Mouse (Mus musculus) WW6 (cell line): Measurements from ENCODE around the gene Fbxo8.
A peak's percentile ranks its signal among the peaks of the same experiment; 100 is the strongest.

Experiments used
- DNase-seq: peaks from one replicate; pipeline ENCODE4 v3.0.0-alpha.2; 2013; ENCODE audit warnings: low read depth, low spot score

Gene Fbxo8

DNA sequence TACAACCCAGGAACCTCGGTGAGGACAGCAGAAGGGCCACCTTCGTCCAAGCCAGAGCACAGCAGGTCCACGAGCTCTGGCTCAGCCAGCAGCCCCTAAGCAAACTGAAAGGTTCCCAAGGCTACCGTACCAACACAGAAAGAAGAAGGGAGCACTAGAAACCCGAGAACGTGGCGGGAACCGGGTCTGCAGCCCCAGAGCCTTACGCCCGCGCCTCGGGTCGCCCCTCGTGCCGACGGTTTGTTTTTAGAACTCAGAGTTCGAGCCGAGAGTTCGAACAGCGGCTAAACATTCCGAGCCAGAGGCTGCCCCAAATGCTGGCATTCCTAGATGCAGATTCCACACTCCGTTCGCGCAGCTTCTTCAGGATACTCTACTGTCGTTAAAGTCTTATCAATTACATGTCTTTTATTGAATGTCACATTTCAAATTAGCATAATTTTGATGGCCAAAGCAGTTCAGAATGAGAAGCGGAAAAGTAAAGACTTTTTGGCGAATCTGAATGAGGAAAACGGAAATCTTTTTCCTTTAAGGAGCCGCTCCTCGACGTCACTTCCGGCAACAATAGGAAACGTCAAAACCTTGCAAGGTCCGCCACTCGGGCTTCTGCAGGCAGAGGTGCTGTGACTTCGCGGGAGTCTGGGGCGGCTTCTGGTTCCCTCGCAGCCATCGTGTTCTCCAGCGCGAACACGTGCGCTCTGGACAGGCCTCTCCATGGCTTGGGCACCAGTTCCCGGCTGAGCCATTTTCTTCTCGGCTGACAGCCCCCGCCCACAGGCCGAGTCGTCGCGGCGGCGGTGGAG, at the start of gene Fbxo8, which contains the start of gene Cep44:
Gene Fbxo8 (plus strand): TSS at position 533 of the 803 bp plus-strand sequence.
Gene Cep44 (minus strand): TSS at position 490 of the 803 bp plus-strand sequence.
- peak; percentile 69 for DNase-seq

DNA sequence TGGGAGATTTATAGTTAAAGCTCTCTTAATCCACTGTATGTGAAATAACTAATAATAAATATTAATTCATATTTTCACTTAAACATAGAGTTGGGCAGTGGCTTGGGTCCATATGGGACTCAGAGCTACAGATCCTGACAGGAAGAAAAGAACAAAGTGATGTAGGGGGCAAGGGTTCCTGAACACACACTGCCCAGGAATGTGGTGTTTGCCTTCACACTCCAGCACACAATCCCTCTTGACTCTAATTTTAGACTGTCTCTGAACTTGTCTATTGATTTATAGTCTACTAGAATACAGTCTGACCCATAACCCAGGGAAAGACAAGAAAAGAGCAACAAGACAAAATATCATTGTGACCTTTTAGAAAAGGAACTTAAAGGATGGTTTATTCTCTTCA, 49.0 kb upstream of the Fbxo8 start:
- DNase-seq = no peak

DNA sequence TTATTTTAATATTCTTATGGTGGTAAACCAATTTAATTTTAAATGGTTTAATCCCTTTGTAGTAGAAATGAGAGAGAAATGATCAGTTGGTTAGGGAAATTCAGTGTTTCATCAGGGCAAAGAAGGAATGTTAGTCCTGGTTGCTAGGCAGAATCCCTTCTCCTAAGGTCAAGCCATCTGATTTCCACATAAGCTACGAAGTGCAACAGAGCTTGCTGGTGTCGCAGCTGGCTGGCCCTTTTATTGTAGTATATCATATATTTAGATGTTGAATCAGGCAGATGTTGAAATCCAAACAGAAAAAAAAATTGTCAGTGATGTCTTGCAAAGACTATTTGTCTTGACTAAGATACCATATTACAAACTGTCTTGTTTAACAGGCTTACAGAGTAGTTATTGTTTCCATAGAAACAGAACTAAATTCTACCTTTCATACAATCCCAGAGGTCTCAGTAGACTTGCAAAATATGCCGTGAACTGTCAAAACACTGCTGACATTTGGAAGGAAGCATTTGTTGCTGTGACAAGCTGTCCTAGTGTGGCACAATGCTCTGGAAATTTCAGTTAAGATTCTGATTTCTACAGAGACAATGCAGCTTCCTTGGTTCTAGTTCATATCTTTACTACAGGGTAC, 42.5 kb upstream of the Fbxo8 start:
- no peak for DNase-seq

DNA sequence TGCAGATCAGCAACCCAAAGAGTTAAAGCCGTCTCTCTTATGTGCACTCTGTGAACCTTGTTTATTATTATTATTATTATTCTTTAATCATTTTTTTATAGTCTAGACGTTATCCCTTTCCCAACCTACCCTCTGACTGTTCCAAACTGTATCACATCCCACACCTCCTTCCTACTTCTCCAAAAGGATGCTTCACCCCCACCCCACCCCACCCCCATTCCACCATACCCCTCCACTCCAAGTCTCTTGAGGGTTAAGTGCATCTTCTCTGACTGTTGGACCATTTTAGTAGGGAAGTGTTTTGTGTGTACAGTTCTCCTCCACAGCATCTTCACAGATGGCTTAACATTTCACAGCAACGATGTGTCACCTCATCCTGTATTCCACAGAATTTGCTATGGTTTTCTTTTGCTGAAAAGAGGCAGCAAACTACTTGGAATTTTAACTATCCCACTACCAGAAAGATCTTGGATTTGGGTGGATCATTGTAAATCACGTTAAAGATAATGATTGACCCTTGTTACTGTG, 41.9 kb upstream of the Fbxo8 start:
- DNase-seq = no peak

DNA sequence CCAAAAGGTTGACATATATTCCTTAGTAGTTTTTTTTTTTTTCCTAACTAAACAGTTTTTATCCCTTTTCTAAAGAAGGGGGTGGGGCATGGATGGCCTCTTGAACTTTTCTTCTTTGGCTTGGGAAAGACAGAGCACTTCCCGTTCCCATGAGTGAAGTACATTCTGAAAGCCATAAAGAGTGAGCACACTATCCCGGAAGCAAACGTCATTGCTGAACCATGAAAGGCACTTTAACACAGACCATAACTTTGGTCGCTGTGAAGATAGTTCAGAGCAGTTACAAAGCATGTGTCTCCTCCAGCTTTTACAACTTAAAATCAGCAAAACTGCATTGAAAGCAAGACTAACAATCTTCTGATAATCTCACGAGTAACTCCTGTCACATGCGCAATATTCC, 32.0 kb upstream of the Fbxo8 start:
- DNase-seq = no peak

DNA sequence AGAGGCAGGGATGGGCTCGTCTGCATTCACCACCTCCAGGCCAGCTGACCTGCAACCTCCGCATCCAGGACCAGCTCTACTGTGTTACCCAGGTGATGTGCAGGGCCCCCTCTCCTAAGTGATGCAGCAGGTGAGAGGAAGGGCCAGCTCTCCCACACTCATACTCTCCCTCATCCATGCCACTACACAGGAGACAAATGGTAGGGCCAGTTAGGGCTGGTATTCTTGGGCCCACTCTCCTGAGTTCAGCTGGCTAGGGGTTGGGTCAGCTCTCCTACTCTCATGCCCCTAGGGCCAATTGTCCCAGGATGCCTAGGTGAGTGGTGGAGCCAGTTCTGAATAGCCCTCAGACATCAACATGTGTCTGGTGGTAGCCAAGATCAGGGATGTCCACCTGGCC, 30.6 kb upstream of the Fbxo8 start:
- no peak for DNase-seq

DNA sequence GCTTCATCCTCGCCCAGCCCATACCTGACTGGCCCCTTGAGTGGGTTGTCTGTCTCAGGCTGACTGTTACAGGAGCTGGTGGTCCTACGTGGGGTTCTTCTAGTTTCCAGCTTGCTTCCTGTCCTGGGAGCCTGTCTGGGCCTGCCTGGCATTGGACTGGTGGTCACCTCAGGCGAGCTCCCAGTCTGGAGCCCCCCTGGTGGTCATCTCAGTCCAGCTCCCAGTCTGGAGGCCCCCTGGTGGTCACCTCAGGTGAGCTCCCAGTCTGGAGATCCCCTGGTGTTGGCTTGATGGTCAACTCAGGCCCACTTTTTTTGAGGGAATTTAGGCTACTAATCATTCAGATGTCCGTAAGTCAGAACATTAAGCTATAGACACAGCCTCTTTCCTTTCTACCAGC, 29.8 kb upstream of the Fbxo8 start:
- DNase-seq = no peak

DNA sequence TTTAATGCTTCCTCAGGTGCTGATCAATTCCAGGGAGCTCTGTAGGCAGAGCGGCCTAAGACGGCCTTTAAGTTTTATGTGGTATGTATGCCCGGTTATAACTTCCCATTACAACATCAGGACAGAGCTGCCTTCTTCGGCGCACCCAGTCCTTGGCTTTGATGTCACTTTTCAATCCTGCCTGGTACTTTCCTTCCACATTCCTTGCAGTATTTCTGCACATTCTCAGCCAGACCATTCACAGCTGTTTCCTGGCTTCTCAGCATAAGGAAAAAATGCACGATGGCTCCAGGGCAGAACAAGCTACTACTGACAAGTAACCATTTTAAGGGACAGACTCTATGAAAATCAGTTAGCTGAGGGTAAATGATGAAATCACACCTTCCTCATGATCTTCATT, 22.0 kb upstream of the Fbxo8 start:
- no peak for DNase-seq

DNA sequence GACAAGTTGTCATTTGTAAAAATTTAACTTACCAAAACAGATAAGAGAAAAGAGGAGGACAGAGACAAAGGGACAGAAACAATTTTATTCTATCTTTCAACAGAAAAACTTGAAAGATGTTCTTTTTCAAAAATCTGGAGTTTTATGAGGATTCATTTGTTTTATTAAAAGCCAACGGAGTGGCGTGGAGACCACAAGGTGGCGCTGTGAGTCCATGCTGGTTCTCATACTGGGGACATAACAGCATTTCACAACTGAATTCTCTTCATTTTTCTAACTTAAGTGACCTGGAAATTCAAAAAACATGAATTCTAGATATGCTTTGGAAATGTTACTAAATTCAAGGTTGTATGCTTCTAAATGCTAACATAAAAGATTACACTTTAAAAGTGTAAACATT, 20.5 kb upstream of the Fbxo8 start:
- DNase-seq = peak; percentile 14

DNA sequence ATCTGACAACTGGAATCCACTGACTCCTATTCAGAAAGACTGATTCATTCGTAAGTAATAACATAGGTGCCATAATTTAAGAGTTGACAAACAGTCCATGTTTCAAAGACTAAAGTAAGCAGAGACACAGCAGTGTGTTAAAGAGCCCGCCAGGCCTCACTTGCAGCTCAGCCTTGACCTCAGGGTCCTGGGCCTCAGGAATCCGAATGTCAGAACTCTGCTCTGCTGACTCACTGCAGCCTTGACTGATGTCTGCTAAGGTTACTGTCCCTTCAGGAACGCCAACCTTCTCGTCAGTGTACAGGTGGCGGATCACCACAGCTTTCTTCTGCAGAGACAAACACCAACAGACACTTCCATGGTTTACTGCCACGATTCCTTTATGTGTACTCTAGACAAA, 10.2 kb upstream of the Fbxo8 start:
- no peak for DNase-seq

DNA sequence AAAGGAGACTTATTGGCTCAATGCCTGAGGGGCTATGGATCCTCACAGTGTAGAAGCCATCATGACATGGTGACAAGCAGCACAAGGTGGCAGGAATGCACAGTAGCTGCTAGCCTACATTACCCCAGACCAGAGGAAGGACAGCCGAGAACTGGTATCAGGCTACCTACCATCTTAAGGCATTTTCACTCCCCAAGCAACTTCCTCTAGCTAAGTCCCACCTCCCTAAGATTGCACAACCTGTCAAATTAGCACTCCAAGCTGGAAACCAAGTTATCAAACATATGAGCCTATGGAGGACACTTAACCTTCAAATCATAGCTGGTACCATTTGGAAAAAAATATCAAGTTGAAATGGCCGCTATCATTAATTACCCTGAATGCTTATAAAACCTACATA, 3.0 kb upstream of the Fbxo8 start:
- no peak for DNase-seq

DNA sequence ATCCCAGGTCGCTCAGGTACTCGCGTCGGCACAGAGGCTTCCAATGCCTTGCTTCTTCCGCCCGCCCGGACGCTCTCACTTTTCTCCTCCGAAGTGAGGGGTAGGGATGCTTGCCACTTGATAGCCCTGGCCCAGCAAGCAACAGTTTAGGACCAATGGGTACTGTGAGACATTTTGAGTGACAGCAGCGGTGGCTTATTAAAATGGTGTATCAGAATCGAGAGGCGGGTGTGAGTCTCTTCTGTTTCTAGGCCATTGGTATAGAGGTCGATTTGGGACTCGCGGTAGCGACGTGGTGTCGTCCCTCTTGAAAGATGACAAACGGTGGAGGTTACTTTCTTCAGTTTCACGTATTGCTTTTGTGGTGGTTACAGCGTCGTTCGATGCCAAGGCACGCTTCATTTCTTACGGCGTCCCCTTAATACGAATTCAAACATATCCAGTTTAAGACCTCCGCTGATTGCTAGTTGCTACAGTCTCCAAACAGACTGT, 517 bp downstream of the Fbxo8 start:
- peak; percentile 68 for DNase-seq

DNA sequence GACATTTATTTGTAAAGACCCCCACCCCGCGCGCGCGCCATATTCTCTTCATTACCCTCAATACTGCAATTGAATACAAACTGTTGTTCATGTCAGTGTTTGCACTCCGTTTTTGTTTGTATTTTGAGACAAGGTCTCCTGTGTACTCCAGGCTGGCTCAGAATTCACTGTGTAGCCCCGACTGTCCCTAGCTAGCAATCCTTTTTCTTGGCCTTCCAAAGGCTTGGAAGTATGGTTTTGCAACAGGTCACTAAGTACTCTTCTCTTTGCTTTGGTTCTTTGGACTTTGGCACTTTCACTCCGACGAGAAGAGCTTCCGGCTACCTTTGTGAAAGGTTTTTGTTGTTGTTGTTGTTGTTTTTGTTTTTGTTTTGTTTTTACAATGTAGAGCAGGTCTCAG, 1.2 kb downstream of the Fbxo8 start:
- no peak for DNase-seq

DNA sequence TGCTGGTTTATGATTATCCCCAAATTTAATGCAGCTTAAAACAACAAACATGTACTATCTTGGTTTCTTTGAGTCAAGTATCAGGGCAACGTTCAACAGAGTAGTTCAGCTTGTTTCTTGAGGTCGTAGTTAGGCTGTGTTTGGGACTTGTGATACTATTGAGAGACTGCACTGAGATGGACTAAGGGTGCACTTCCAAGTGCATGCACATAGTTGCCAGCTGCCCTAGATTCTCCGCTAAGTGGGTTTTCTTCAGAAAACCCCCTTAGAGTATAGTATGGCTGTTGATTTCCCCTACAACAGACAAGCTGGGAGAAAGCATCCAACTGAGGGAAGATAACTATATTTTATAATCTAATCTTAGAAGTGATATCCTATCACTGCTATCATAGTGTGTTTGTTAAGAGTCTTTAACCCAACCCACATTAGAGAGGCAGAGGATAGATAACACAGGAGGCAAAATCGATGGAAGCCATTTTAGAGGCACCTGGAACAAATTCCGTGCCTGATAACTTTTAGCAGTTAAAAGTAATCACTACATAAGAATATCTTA, 1.7 kb downstream of the Fbxo8 start:
- DNase-seq = no peak

DNA sequence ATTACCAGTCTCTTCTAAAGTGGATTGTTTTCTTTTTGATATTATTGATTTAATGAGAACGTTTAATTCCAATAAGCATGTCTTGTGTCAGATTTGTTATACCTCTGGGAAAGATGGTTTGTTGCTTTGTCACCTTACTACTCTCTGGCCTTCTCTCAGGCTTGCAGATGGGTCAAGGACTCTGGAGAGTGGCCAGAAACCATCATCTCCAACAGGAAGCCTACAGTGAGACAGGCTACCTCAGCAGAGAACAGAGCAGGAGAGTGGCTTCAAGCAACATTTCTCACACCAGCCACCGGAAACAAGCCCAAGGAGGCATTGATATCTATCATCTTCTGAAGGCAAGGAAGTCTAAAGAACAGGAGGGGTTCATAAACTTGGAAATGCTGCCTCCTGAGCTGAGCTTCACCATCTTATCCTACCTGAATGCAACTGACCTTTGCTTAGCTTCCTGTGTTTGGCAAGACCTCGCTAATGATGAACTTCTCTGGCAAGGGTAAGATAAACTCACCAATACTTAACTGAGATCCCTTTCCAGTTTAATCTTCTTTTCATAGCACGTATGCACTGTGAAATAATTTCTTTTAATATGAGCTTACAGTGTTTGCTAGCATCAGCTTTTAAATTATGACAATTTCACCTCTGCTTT, 13.6 kb downstream of the Fbxo8 start:
- no peak for DNase-seq

DNA sequence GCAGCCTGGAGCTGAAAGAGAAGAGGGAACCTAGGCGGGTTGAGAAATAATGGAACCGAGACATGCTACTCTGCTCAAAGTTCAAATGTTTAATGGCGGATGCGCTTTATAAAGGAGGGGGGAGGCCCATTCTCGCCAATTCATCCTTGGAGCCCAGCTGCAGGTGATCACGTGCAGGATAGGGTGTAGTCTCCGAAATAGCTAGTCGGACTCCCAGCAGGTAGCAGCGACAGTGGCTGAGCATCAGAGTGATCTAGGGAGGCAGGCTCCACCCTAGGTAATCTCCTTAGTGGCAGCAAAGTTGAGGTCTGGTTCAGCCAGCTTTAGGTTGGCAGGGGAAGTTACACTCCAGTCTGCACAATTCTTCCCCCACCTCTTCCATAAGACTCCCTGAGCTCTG, 16.0 kb downstream of the Fbxo8 start:
- DNase-seq = peak; percentile 26

DNA sequence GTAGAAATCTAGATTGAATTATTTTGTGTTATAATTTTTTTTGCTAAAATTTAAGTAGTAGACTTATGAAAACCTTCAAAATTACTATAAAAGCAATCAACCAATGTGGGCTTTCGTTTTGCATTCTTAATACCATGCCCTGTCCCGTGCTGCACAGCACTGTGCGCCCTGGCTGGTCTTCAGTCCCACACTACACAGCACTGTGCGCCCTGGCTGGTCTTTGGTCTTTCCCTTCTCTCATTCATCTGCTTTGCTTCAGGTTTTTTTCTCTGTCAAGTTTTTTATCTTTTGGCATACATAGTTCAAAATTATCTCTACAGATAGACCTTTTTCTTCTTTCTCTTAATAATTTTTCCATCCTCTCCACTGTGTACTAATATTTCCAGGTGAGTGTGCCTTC, 30.0 kb downstream of the Fbxo8 start:
- DNase-seq = no peak

DNA sequence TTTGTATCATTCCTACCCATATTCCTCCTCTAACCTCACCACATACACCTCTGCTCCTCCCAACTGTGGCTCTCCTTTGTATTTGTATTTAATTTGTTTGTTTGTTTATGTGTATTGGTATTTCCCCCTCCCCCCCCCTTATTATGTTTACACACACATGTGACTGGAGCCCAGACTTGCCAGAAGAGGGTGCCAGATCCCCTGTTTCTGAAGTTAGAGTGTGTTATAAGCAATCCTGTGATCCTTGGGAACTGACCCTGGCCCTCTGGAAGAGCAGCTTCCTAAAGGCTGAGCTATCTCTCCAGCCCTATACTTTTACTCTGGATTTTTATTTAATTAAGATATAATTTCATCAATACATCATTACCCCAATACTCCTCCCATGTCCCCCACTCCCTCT, 32.0 kb downstream of the Fbxo8 start:
- no peak for DNase-seq

DNA sequence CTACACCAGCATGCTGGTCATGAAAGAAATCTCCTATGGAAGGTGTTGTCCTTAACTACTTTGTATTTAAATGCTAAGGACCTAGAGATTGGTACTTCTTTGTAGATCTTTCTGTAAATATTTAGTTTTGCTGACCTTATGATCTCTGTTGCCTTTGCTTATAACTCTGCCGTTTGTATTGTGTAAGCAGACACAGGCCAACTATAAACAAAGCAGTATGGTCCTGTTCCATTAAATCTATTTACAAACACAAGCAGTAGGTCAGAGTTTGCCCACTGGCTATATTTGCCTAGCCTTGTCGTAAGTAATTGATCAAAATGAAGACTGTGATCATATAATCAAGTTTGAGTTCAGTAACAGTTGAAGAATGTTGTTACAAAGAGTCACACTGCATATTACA, 38.1 kb downstream of the Fbxo8 start:
- no peak for DNase-seq

DNA sequence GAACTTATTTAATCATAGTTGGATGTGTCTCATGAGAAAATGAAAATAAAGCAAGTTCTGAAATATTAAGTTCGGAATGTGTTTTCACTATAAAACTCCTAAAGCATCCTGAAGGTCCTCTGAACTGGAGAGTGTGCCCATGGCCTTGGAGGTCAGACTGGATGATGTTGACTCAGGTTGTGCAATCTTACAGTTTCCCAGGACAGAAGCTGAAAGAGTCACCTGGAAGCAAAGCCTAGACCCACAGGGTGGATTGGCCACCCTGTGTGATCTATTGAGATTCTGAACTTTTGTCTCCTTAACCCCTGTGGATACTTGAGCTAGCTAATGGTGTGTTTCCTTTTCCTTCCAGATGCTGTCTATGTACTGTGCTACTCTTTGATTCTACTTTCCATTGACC, 40.2 kb downstream of the Fbxo8 start:
- no peak for DNase-seq

DNA sequence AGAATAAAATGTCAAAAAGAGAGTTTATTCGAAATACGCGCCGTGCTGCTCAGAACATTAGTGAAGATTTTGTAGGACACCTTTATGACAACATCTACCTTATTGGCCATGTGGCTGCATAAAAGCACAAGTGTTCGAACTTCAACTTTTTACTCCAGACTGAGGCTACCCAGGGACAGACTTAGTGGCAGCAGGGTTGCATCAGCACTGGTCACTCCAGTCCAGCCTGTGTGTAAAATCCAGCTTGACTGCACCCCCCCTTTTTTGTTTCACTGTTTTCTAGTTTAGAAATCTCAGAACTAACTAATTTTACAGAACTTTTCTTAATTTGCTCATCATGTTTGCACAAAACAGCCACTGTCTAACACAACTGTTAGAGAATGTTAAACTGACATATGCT, 40.6 kb downstream of the Fbxo8 start:
- DNase-seq = no peak

DNA sequence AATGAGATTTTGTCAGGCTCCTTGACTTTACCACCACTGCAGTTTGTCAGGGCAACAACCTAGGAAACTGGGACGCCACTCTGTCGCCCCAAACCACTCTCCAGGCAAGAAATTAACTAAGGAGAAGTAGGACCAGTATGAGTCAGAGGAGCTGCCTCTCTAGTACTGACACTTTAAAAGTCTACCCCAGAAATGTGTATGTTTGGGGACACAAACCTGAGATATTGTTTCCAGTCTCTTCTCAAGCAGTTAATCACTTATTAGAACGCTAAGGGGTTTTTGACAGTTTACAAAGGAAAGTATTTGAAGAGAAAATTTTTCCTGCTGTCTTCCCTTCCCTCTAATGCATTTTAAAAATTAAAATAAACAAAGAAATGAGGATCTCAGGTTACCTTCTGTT, 55.6 kb downstream of the Fbxo8 start:
- no peak for DNase-seq
